Mouse (Mus musculus) megakaryocyte progenitor cell, adult 5-6 weeks (primary cell): ENCODE results near the gene Gls. TPM values are rescaled to one million over a fixed set of nuclear protein-coding genes. Genes with fewer than 3 reads are reported as not detected.

Experiments used
- ATAC-seq: replicated peaks from 2 replicates; pipeline ENCODE4 v1.8.0; 2016; ENCODE audit warnings: mild to moderate bottlenecking, moderate TSS enrichment, inconsistent platforms; ENCODE audit not compliant: poor library complexity
- total RNA-seq, 2 experiments: library from RNA; stranded (forward) in 1 of 2; stranded (reverse) in 1 of 2; fragments of 157-497, 149-512 nt in 1 of 2; fragments of 200-1000 nt in 1 of 2; gene quantifications; 2 replicates each; pipeline versions ENCODE4 v1.2.3 to v1.2.4; 2015 to 2017

Gene Gls
- total RNA-seq, 2 experiments from 2014 or later, result 156 to 181 TPM

DNA sequence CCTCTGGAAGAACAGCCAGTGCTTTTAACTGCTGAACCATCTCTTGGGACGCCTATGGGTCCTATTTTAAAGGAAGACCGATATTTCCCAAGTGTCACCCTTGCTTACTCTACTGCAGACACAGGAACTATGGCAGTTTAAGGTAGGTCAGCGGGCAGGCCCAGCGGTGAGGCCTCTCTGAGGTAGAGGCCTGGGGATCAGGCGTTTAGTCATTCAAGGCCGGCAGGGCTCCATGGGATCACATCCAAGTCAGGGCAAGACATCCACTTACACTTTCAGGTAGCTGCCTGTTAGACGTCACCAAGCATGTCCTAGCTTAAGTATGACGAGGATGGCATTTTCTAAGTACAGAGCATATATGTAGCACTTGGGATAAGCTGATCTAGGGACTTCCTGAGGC, 71.9 kb downstream of the Gls start:
- no peak for ATAC-seq

DNA sequence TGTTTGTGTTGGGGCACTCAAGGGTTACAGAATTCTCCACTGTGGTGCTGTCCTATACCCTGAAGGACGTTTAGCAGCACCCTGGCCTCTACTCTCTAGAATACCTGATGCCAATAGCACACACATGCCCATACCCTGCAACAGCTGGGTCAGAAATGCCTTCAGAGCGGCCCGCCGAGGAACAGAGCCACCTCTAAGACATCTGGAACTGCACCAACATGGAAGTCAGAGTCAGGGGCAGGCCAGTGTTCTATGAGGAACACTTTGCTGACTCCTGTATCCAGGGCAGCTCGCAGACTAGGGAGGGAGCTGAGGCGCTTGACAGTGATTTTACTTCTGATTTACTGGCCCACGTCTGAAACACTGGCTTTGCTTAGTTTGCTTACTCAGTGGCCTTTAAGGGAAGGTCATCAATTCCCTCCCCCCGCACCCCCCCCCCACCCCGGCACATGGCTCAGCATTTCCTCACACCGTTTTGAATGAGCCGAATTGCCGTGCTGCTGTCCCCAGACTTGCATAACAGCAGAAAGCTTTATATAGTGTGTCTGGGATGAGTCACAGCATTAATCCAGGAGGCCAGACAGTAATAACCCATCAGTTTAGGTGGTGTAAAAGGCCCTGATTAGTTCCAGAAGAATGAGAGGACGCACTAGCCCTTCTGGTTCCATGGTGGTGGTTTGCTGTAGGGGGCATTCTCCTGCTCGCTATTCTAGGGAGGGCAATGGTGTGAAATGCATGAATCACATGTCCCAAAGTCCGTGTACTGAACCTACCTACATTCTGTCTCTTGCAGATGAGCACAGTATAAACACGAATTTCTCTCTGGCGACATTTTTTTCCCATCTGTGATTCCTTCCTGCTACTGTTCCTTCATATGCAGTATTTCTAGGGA, 74.3 kb downstream of the Gls start:
- ATAC-seq, result no peak

DNA sequence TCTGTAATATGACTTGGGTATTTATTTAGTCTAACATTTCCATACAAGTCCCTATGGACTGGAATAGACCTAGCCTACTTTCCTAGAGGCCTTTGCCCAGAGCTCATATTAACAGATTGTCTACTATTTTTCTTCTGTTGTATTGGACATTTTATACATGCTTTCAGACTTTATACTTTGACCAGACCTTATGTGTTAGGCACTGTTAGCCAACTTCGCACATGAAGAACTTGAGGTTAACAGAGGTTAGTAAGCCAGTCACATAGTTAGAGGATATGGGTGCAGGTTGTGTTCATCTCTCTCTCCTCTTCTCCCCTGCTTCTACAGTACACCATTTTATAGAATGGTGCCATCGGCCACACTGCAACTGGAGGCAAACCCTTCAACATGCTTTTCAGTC, 75.0 kb downstream of the Gls start:
- no peak for ATAC-seq

DNA sequence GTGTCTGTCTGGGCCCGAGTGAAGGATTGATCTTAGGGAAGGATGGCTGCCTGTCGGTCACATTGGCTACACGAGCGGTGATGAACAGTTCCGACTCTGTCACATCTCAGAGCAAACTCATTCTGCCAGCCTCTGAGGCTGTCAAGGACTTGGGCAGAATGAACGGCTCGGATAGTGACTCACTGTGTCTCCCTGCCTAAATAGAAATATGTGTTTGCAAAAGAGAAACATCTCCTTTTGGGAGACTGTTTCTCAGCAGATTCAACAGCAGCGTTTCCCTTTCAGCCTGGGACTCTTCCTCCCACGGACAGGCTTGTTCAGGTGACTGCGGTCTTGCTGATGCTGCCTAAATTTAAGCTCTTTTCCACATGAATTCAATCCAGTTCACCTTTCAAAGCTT, 76.7 kb downstream of the Gls start:
- ATAC-seq, result no peak

DNA sequence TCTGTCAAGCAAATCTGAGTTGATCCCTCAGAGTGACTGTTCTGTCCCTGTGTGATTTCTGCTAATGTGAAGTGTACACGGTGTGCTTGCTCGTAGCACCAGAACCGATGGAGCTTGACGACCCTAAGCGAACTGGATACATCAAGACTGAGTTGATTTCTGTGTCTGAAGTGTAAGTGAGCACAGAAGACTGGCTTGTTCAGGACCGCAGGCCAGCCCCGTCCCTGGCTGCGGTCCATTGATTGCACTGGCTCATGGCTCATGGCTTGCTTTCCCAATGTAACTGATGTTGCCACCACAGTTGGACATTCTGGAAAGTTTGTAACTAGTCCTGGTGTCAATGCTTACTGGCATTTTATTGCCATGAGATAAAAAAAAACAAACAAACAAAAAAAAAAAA, 78.1 kb downstream of the Gls start:
- no peak for ATAC-seq

DNA sequence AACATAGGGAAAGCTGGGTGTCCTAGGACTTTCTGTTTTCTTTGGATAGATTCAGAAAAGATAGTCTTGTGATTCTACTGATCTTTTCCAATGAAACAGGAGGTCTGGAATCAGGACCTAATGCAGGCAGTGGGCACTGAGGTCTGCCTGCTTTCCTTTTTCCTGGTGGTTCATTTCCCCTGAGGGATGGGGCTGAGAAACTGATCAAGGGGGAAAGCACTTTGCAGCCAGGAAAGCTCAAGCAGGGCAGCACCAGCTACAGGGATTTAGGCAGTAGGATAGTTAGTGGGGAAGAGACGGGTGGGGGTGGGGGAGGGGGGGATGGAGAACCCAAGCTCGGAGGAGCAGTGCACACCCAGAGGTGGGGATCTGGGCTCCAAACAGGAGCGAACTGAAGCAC, 80.1 kb downstream of the Gls start:
- no peak for ATAC-seq

DNA sequence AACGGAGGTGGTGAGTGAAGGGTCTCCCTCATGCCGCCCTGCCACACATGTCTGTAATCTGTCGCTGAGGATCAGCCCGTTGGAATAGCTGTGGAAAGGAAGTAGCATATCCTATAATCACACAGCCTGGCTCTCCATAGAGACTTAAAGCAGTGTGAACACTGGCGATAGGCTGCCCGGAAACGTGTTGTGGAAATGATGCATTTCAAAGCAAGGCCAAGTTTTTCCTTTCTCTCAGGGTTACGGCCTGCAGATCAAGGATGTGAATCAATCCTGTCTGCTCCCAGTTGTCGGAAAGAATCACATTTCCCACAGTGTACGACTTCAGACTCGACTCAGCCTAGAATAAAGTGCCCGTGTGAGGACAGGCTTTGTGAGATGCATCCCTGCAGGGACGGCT, 80.7 kb downstream of the Gls start:
- ATAC-seq, result no peak

DNA sequence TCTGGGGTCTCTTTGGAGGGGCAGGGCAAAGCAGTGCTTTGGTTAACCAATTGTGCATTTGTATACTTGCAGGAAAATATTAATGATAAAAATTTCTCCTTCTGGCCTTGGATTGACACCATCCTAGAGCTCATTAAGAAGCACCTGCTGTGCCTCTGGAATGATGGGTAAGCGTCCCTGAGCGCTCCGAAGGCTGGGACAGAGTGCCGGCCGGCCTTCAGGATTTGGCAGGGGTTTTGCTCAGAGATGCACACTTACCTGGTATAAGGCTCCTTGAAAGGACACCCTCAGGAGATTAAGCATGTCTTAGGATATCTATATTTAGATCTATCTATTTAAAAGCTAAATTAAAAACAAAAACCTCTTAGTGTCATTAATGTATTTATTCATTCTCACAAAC, 81.9 kb downstream of the Gls start:
- no peak for ATAC-seq

DNA sequence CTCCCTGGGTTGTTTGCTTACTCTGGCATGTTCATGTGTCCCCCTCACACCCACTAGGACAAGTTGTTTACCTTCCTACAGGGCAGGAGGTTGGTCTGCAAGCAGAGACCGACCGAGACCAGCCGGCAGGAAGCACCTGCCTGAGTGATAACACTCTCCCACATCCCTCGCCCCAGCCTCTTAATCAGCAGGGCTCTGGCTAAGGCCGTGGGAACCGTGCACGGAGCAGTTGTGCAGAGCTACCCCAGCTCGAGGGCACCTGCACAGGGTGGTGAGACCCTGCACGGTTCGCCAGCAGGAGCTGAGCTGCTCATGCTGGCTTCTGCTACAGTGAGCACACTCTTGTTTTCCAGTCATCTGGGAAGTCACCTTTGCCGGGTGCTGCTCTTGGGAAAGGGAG, 82.4 kb downstream of the Gls start:
- peak; percentile 70 for ATAC-seq

DNA sequence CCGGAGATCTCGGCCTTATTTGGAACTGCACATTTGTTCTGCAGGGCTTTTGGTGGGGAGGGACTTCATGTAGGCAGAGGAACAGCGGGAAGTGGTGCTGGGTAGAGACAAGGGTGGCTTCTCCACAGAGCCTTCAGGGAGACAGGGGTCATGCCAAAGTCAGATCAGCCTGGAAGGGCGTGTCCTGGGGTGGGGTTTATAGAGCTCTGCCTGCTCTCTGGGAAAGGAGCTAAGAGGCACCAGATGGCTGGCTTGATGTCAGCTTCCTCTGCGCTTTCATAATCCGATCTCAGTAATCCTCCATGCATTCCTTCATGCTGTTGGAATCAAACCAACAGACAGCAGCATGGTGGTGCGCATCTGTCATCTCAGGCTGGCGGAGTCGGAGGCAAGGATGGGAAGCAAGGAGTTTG, 83.1 kb downstream of the Gls start:
- ATAC-seq, result peak; percentile 86

DNA sequence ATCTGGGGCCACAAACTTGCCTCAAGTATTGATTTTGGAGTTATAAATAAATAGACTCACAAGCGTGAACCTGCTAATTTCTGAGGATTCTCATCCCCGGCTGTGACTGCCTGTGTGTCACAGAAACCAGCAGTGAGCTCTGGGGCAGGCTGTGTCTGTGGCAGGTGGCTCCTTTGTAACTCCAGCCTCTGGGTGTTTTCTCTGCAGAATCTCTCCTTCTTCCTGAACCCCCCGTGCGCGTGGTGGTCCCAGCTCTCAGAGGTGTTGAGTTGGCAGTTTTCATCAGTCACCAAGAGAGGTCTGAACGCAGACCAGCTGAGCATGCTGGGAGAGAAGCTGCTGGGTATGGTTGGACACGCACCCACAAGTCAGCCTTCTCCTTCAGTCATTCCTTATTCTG, 84.3 kb downstream of the Gls start:
- no peak for ATAC-seq

DNA sequence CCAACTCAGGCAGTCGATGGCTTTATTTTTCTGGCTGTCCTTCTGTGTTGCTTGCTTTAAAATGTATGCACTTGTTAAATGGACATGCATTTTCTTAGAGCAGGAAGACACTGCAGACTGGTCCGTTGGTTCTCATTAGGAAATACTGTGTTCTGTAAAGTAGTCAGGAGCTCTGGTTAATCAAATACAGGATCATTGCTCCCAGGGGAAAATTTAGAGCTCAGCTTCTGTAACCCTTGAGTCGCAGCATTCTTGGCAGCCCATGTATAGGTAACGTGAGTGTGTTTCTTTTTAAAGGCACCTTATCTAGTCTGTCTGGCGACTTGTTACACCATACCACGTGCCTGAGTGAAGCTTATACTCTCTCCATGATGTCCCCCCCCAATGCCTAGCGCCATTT, 84.9 kb downstream of the Gls start:
- no peak for ATAC-seq

DNA sequence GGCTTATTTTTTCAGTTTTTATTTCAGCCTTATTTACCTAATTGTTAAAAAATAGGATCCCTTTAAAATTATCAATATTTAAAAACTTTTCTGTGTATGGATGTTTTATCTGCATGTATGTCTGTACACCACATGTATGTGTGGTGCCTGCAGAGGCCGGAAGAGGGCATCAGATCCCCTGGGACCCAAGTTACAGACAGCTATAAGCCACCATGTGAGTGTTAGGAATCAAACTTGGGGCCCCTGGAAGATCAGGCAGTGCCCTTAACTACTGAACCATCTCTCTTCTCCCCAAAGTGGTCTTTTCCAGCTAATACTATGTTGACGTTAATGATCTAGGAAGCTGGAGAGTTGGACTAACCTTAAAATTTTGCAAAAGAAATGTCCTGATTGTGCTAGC, 85.6 kb downstream of the Gls start:
- ATAC-seq, result no peak

DNA sequence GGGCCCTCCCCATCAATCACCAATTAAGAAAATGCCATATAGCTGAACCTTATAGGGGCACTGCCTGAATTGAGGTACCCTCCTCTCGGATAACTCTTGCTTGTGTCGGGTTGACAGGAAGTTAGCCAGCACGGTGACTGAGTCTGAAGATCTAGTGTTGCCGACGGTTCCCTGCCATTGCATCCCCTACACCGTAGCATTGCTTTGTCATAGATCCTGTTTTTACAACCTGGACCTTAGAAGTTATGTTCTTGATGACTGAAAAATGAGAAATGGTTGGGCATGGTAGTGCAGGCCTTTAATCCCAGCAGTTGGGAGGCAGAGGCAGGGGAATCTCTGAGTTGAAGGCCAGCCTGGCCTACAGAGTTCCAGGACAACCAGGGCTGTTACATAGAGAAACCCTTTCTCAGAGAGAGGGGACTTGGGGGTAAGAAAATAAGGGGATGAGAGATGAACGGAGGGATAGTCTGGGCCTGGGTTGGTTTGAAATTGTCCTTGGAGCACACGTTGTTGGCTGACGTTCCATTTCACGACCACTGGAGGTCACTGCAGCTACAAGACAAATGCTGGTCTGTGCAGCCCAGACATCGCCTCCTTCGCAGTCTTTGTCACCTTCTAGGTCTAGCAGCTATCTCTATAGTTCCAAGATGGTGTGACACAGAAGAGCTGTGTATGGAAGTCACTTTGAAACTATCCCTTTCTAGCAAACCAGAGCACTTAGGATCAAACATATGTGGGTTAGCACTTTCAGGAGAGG, 86.6 kb downstream of the Gls start:
- ATAC-seq, result peak; percentile 72

DNA sequence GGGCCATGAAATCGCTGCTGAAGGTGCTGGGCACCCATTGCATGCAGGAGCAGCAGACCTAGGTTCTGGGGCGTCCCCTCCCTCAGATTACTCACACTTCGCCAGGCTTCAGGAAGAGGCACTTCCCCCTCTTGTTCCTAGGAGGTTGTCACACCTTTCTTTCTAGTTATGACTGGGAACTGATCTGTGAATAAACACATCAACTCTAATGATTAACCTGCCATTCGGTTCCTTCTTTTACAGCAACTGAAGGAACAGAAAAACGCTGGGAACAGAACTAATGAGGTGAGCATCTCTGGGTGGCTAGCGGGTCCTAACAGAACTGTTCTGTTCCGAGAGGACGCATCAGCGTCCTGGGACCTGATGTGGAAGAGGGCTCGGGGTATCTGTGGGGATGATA, 88.1 kb downstream of the Gls start:
- no peak for ATAC-seq

DNA sequence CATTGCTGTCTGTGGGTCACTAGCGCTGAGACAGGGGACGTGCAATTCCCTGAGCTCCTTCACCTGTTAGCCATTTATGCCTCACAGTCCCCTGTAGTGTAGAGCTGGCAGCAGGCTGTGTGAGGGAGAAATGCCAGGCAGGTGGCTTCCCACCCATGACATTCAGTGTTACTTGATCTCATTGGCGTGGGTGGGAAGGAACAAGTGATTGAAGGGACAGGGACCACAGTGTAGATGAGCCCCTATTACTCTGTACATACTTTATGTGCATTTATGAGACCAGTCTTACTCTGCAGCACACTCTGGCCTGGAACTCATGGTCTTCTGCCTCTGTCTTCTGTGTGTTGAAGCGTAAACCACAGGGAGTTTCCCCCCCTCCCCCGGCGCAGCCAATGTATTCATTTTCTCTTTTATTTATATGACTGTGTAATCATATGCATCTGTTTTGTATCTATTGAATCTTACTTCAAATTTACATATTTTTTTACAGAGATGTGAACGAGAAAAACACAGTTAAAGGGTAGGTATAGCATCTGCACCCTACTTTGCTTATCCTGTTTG, 89.4 kb downstream of the Gls start:
- no peak for ATAC-seq

DNA sequence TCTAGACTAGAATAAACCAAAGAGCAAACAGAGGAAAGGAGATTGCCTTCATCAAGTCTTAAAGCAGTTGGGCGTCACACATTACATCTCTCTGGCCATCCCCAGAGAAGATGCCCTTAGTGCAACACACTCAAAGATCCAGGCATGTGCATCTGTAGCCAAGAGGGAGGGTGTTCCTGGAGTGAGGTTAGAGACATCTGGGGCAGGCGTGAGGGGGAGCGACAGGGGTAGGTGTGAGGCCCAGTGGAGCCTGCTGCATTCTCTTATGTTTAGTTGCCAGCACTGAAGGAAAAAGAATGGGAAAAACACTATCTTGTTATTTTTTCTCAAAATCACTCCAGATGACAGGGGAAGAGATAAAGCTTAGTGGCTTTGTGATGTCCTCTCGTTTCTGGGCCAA, 89.8 kb downstream of the Gls start:
- no peak for ATAC-seq

DNA sequence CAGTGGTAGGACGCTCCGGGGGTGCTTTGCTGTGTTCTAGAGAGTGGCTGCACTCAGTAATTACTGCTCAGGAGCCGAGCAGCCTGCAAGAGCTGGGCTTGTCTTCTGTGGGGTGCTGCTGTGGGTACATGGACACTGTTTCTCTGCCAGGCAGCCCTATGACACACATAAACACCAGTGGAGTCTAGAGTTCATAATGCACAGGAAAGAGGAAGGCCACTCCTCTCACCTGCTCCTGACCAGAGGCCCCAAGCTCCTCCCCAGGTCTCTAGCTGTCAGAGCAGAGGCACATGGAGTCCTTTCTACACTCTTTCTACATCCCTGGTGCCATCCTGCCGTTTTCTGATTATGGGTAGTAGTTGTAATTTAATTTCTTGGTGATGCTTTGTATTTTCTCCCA, 90.9 kb downstream of the Gls start:
- no peak for ATAC-seq

DNA sequence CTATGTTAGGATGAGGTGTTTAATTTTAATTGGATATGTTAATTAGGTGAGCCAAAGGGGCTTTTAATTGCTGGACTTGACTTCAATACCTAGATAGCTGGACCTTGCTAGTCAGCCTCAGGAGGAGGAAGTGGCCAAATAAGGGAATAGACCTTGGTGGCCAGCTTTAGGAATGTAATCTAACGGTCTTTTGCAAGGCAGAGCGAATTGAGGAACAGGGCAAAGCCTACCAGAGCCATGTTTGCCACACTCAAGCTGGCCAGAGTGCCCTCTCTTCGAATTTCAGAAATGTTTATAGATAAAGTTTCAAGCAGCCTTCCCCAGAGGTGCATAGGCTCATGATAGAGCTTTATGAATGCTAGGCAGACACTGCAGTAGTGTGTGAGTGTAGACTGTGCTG, 91.5 kb downstream of the Gls start:
- peak; percentile 72 for ATAC-seq

DNA sequence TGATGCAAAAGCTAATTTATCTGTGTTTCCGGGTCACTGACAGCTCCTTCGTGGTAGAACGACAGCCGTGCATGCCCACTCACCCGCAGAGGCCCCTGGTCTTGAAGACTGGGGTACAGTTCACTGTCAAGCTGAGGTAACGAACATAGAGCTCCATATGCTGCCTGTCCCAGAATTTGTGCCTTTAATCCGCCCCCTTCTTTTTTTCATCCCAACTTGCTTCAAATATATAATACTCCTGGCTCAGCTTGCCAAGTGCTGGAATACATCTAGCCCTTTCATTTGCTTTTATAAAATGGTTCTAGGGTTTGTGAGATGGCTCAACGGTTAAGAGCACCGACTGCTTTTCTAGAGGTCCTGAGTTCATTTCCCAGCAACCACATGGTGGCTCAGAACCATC, 92.5 kb downstream of the Gls start:
- ATAC-seq, result no peak

DNA sequence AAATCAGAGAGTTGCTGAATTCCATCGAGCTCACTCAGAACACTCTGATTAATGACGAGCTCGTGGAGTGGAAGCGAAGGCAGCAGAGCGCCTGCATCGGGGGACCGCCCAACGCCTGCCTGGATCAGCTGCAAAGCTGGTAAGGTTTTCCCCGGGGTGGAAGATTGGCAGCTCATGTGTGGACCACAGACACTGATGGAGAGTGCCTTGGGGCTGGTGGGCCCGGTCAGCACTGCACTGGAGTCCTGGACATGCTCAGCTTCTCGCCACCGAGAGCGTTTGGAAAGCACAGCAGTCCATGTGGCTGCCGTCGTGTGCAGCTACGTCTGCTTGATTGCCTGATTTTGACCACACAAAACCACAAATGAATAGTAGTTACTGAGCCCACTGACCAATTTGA, 95.7 kb downstream of the Gls start:
- no peak for ATAC-seq

DNA sequence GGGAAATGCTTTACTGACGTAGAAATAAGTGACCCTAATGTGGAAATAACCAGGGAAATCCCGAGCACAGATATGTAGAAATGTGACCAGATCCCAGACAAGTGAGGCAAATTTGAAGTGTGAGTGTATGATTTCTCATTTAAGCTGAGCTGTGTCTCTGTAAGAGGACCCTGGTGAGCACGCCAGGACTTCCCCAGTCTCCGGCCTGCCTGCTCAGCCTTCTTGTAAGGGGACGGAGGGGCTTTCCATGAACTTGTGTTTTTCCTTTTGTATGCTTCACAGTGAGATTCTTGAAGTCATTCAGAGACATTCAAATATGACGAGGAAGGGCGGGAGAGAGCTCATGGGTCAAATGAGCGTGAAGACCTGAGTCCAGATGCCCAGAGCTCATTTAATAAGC, 99.8 kb downstream of the Gls start:
- no peak for ATAC-seq
